ENCODE assay signal across 18 mouse cellular contexts in genomic region chr7:130944766-130945475, GRCm38 (mm10). TPM values are rescaled to one million over a fixed set of nuclear protein-coding genes. Genes with fewer than 3 reads are reported as not detected.
"Had no signal": no experiment of that assay in that cellular context is flagged by ENCODE, and none has a peak within 500 bp of the region (broad histone marks: within the 10 kb centered on the region; RNA-seq: fewer than 3 reads in every experiment).

No protein-coding gene starts in this region.

- ATAC-seq: liver, embryonic 12.5 days had no signal

- H3K9ac ChIP-seq: limb, embryonic 13.5 days; liver, embryonic 12.5 days; liver, embryonic 15.5 days; lung, embryonic 15.5 days had no signal

- DNase-seq: kidney, postnatal 36 days; layer of hippocampus, adult 9-11 months; liver; lung, adult 18-20 months; lung, postnatal 10 days; lung, postnatal 36 days; midbrain, embryonic 14.5 days; thymus, adult 2 months; thymus, postnatal 14 days; thymus, postnatal 4 days had no signal

- H3K9me3 ChIP-seq: limb, embryonic 10.5 days; limb, embryonic 13.5 days; liver, embryonic 12.5 days; liver, embryonic 15.5 days; lung, embryonic 15.5 days had no signal

- H3K36me3 ChIP-seq: limb, embryonic 10.5 days; limb, embryonic 13.5 days; liver, embryonic 12.5 days; liver, embryonic 15.5 days; lung, embryonic 15.5 days had no signal

- H3K4me1 ChIP-seq: liver, embryonic 15.5 days had no signal

- H3K4me3 ChIP-seq: limb, embryonic 10.5 days; limb, embryonic 13.5 days; liver, embryonic 12.5 days; liver, embryonic 15.5 days; lung, embryonic 15.5 days had no signal

- H3K27ac ChIP-seq: kidney, postnatal 0 days; limb, embryonic 10.5 days; limb, embryonic 13.5 days; liver, embryonic 12.5 days; liver, embryonic 15.5 days; lung, embryonic 15.5 days; stomach, postnatal 0 days had no signal

RNA-seq across cellular contexts. Expression of gene Htra1, which starts 9.0 kb away (rescaled TPM):
- total RNA-seq: megakaryocyte-erythroid progenitor cell, adult 5-6 weeks had no signal
